Mouse (Mus musculus) brain, adult 2 months (tissue): ENCODE data around the gene Msln.
A peak's percentile ranks its signal among the peaks of the same experiment; 100 is the strongest.
"Not testable (repeated sequence)": the region's sequence is repeated elsewhere in the genome, so short reads cannot be mapped to it uniquely, and the experiment has no call there.

ENCODE experiments used
- DNase-seq: peaks from one replicate; pipeline ENCODE4 v3.0.0; 2011; ENCODE audit warnings: low read depth, low spot score

Gene Msln

GRCm38 (mm10) chr17:25773549-25774120 is 19.5 kb upstream of the Msln start, which contains the start of gene Narfl:
Narfl (plus strand) TSS chr17:25773776.
- peak; percentile 99 for DNase-seq

- DNase-seq: no peak
These were observed 15.2 kb upstream of the Msln start for GRCm38 (mm10) chr17:25769331-25769730.

GRCm38 (mm10) chr17:25765886-25766285 is 11.7 kb upstream of the Msln start:
- no peak for DNase-seq

GRCm38 (mm10) chr17:25762591-25762990 is 8.4 kb upstream of the Msln start:
- DNase-seq: no peak

GRCm38 (mm10) chr17:25761561-25761970 is 7.4 kb upstream of the Msln start:
- peak; percentile 86 for DNase-seq

- DNase-seq: peak; percentile 71
These were observed 6.0 kb upstream of the Msln start for GRCm38 (mm10) chr17:25760148-25760547.

GRCm38 (mm10) chr17:25757691-25758090 is 3.5 kb upstream of the Msln start:
- DNase-seq: no peak

GRCm38 (mm10) chr17:25756378-25757242 is 2.4 kb upstream of the Msln start:
- no peak for DNase-seq

- no peak for DNase-seq
These were observed 1.6 kb upstream of the Msln start for GRCm38 (mm10) chr17:25755627-25756377.

- DNase-seq: no peak
These were observed 908 bp upstream of the Msln start for GRCm38 (mm10) chr17:25755086-25755485.

GRCm38 (mm10) chr17:25751446-25751845 is 2.7 kb downstream of the Msln start:
- no peak for DNase-seq

- no peak for DNase-seq
These were observed 4.9 kb downstream of the Msln start for GRCm38 (mm10) chr17:25749314-25749713.

- no peak for DNase-seq
These were observed 5.9 kb downstream of the Msln start for GRCm38 (mm10) chr17:25748238-25748637.

GRCm38 (mm10) chr17:25744311-25744710 is 9.9 kb downstream of the Msln start:
- DNase-seq: no peak

GRCm38 (mm10) chr17:25743831-25744230 is 10.3 kb downstream of the Msln start:
- no peak for DNase-seq

GRCm38 (mm10) chr17:25741471-25741870 is 12.7 kb downstream of the Msln start:
- DNase-seq: not testable (repeated sequence)

- no peak for DNase-seq
These were observed 15.3 kb downstream of the Msln start for GRCm38 (mm10) chr17:25738861-25739260.

GRCm38 (mm10) chr17:25735745-25736144 is 18.4 kb downstream of the Msln start, which contains the start of gene Mslnl:
Mslnl (plus strand) TSS chr17:25736042.
- no peak for DNase-seq

- no peak for DNase-seq
These were observed 18.9 kb downstream of the Msln start for GRCm38 (mm10) chr17:25735246-25735645.

- DNase-seq: peak; percentile 93
These were observed 22.1 kb downstream of the Msln start for GRCm38 (mm10) chr17:25732082-25732481.

GRCm38 (mm10) chr17:25728009-25728270 is 26.2 kb downstream of the Msln start:
- DNase-seq: no peak

GRCm38 (mm10) chr17:25727265-25728008 is 26.7 kb downstream of the Msln start, which contains the start of the genes Chtf18 and Rpusd1:
Chtf18 (minus strand) TSS chr17:25727419.
Rpusd1 (plus strand) TSS chr17:25727670.
- peak; percentile 100 for DNase-seq
